Mouse (Mus musculus): ENCODE results near the gene Blnk. TPM values are rescaled to one million over a fixed set of nuclear protein-coding genes. Genes with fewer than 3 reads are reported as not detected.
A peak's percentile ranks its signal among the peaks of the same experiment; 100 is the strongest.

Gene Blnk
- polyA plus RNA-seq, 1 experiment from 2014 or later: 23.8 TPM

DNA sequence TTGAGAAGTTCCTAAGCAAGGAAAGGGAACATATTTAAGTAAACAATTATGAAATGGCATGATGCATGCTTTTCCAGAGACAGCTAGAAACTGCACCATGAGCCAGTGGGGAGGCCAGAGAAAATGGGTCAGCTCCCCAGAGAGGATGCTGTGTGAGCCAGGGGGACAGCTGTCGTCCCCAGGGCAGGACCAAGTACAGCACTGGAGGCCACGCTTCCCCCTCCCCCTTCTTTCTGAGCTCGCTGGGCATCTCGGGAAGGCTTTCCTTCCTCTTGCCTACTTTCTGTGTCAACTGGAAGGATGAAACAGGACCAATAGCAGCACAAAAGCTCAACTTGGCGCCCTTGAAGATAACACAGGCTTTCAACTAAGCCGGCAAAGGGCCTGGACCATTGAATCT lies 13.0 kb upstream of the Blnk start:
- H3K4me1 ChIP-seq (replicated peaks; ENCODE audit: control insufficient read depth, insufficient read depth, low read length): 0 out of 2 replicates have a peak, but pooled peaks cover 5% of the 10 kb centered on the region
- WGBS: 16% methylated on average over 6 of the region's 6 CpGs
- peak; percentile 58 for ATAC-seq

DNA sequence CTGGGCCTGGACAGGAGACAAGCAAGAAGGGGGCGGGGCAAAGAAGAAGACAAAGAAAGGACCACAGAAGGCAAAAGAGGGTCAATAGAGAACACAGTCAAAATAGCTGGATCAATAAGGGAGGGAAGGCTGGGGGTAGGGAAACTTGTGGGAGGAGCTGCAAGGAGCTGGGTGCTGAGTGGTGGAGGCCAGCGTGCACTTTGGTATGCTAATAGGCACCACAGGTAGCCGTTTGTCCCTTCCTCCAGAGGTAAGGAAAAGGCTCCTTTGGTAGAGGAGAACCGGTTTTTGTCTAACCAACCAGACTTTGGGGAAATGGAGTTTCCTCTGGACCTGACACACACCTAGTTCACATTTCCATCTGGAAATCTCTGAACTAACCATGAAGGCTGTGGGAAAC lies 12.3 kb upstream of the Blnk start:
- ATAC-seq: peak; percentile 41; the same call in 1 of the 2 replicates
- Histone ChIP-seq H3K27me3 (replicated peaks; ENCODE audit: control insufficient read depth, insufficient read depth, low read length) (no peaks in the 10 kb centered on the region), H3K4me3 (ENCODE audit: low read depth, low read length) (no peak overlapping the region), H3K4me1 (replicated peaks; ENCODE audit: control insufficient read depth, insufficient read depth, low read length) (0 out of 2 replicates have a peak, but pooled peaks cover 5% of the 10 kb centered on the region), H3K9ac (ENCODE audit: low read depth, low read length) (no peak overlapping the region), H3K27ac (ENCODE audit: low read depth, low read length) (peak overlapping the region; percentile 55; the same call in 1 of the 2 replicates), H3K36me3 (ENCODE audit: control insufficient read depth, insufficient read depth) (no peaks in the 10 kb centered on the region), H3K4me2 (replicated peaks; ENCODE audit: low read depth) (no peak overlapping the region), H3K9me3 (ENCODE audit: control insufficient read depth) (no peaks in the 10 kb centered on the region)
- 36% methylated on average over 4 of the region's 4 CpGs for WGBS
- no peak for TF ChIP-seq CTCF (IDR thresholded peaks at IDR 0.05; ENCODE audit: low read depth)

More for the DNA sequence above, 13.0 kb upstream of the Blnk start:
- H3K36me3 ChIP-seq (ENCODE audit: control insufficient read depth, insufficient read depth): no peaks in the 10 kb centered on the region
- H3K9me3 ChIP-seq (ENCODE audit: control insufficient read depth): no peaks in the 10 kb centered on the region
- H3K27me3 ChIP-seq (replicated peaks; ENCODE audit: control insufficient read depth, insufficient read depth, low read length): no peaks in the 10 kb centered on the region
- peak overlapping the region; percentile 48 for H3K4me2 ChIP-seq (replicated peaks; ENCODE audit: low read depth)
- peak overlapping the region; percentile 55; the same call in 1 of the 2 replicates for H3K27ac ChIP-seq (ENCODE audit: low read depth, low read length)
- H3K9ac ChIP-seq (ENCODE audit: low read depth, low read length): no peak overlapping the region
- no peak for TF ChIP-seq CTCF (IDR thresholded peaks at IDR 0.05; ENCODE audit: low read depth)
- H3K4me3 ChIP-seq (ENCODE audit: low read depth, low read length): no peak overlapping the region

DNA sequence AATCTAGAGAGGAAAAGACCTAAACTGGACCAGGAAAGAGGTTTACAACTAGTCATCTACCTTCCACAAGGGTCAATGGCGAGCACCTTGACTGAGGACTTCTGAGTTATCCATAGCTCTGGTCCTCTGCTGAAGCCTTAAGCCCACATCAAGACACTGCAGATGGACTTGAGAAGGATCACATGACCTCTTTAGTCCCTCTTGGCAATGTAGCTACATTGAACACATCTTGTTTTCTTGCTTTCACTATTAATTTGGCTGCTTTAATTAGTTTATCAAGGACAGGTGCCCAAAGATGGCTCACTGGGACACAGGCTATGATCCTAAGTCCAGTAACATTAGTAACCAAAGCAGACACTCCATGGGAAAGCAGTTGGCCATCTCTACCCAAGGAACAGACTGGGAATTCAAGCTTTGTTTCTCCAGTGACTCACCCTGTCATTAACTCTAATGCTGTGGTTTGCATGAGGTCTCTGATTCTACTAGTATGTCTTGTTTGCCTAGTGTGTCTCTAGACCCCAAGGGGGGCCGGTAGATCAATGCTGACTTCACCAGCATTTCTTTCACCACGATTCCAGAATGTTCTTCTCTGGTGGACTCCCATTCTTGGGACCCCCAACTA lies 9.5 kb upstream of the Blnk start:
- Histone ChIP-seq H3K27me3 (replicated peaks; ENCODE audit: control insufficient read depth, insufficient read depth, low read length) (no peaks in the 10 kb centered on the region), H3K9ac (ENCODE audit: low read depth, low read length) (no peak overlapping the region), H3K9me3 (ENCODE audit: control insufficient read depth) (no peaks in the 10 kb centered on the region), H3K4me1 (replicated peaks; ENCODE audit: control insufficient read depth, insufficient read depth, low read length) (0 out of 2 replicates have a peak, but pooled peaks cover 5% of the 10 kb centered on the region), H3K36me3 (ENCODE audit: control insufficient read depth, insufficient read depth) (no peaks in the 10 kb centered on the region), H3K4me2 (replicated peaks; ENCODE audit: low read depth) (no peak overlapping the region), H3K27ac (ENCODE audit: low read depth, low read length) (no peak overlapping the region), H3K4me3 (ENCODE audit: low read depth, low read length) (no peak overlapping the region)
- no peak for TF ChIP-seq CTCF (IDR thresholded peaks at IDR 0.05; ENCODE audit: low read depth)
- 89% methylated on average over 3 of the region's 3 CpGs for WGBS
- no peak for ATAC-seq

DNA sequence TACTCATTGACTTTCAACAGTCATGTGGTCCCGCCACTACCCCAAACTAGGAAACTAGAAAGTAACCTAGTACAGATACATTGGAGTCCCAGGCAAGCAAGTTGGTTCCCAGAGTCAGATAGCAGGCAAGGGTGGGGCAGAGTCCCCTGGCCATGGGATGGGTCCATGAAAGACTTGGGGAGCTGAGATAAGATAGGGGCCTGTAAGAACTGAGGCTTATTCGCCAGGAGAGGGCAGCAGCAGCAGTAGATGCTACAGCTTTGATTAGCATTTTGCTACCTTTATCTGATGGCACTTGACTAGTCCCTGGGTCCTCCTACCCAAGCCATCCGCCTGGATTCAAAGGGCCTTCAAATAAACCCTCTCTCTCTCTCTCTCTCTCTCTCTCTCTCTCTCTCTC lies 5.2 kb upstream of the Blnk start:
- no peak for ATAC-seq
- 51% methylated on average over 3 of the region's 3 CpGs for WGBS
- Histone ChIP-seq H3K36me3 (ENCODE audit: control insufficient read depth, insufficient read depth) (no peaks in the 10 kb centered on the region), H3K4me2 (replicated peaks; ENCODE audit: low read depth) (no peak overlapping the region), H3K9me3 (ENCODE audit: control insufficient read depth) (no peaks in the 10 kb centered on the region), H3K27ac (ENCODE audit: low read depth, low read length) (no peak overlapping the region), H3K4me1 (replicated peaks; ENCODE audit: control insufficient read depth, insufficient read depth, low read length) (peaks cover 4% of the 10 kb centered on the region; the same call in 1 of the 2 replicates), H3K9ac (ENCODE audit: low read depth, low read length) (no peak overlapping the region), H3K27me3 (replicated peaks; ENCODE audit: control insufficient read depth, insufficient read depth, low read length) (no peaks in the 10 kb centered on the region), H3K4me3 (ENCODE audit: low read depth, low read length) (no peak overlapping the region)
- peak; percentile 68 for TF ChIP-seq CTCF (IDR thresholded peaks at IDR 0.05; ENCODE audit: low read depth)

DNA sequence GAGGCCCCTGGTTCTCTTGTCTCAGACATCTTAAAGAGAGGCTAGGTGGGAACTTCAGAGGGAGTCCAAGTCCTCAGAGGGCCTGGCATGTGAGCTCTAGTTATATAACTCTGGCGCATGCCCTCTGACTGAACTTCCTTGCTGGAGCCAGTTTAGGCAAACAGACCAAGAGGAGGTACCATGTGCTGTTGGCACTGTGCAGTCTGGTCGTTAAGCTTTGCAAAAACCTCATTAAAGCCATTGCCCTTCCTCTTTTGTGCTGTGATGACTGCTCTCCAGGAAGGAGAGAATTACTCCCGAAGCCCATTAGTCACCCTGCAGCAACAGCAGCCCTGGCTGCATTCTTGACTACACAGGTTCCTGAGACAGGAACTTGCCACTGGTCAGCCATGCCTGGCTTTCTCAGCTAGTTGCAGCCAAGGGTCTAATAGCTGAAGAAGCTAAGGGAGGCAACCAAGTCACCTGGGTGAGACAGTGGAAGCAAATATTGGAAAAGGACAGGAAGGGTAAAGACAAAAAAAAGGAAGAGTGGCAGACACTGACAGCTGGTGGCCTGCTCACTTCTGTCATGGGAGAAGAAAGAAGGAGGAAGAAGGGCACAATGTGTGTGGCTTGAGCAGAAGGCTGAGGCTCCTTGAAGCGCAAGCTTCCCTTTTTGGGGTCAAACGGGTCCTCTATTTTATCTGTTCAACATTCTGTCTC lies 4.3 kb upstream of the Blnk start:
- no peaks in the 10 kb centered on the region for H3K36me3 ChIP-seq (ENCODE audit: control insufficient read depth, insufficient read depth)
- no peak for ATAC-seq
- no peaks in the 10 kb centered on the region for H3K9me3 ChIP-seq (ENCODE audit: control insufficient read depth)
- no peak for TF ChIP-seq CTCF (IDR thresholded peaks at IDR 0.05; ENCODE audit: low read depth)
- H3K4me2 ChIP-seq (replicated peaks; ENCODE audit: low read depth): no peak overlapping the region
- no peak overlapping the region for H3K4me3 ChIP-seq (ENCODE audit: low read depth, low read length)
- no peak overlapping the region for H3K27ac ChIP-seq (ENCODE audit: low read depth, low read length)
- WGBS: 51% methylated on average over 5 of the region's 5 CpGs
- no peaks in the 10 kb centered on the region for H3K27me3 ChIP-seq (replicated peaks; ENCODE audit: control insufficient read depth, insufficient read depth, low read length)
- H3K9ac ChIP-seq (ENCODE audit: low read depth, low read length): no peak overlapping the region
- peaks cover 4% of the 10 kb centered on the region; the same call in 1 of the 2 replicates for H3K4me1 ChIP-seq (replicated peaks; ENCODE audit: control insufficient read depth, insufficient read depth, low read length)

DNA sequence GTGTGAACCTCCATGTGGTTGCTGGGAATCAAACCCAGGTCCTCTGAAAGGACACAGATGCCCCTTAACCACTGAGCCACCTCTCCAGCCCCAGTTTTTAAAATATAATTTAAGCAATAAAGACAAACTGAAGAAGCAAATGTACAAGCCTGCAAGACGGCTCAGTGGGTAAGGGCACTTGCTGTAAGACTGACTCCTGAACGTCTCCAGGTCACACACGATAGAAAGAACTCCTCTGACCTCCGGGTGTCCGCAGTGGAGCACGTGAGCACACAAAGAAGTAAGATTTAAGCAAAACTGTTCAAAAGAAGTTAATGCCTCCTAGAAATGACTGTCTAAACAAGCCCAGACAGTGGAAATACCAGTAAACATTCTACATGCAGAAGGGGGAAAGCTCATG lies 2.4 kb upstream of the Blnk start:
- Histone ChIP-seq H3K27me3 (replicated peaks; ENCODE audit: control insufficient read depth, insufficient read depth, low read length) (no peaks in the 10 kb centered on the region), H3K4me3 (ENCODE audit: low read depth, low read length) (no peak overlapping the region), H3K4me1 (replicated peaks; ENCODE audit: control insufficient read depth, insufficient read depth, low read length) (peaks cover 4% of the 10 kb centered on the region; the same call in 1 of the 2 replicates), H3K9me3 (ENCODE audit: control insufficient read depth) (no peaks in the 10 kb centered on the region), H3K9ac (ENCODE audit: low read depth, low read length) (no peak overlapping the region), H3K27ac (ENCODE audit: low read depth, low read length) (no peak overlapping the region), H3K4me2 (replicated peaks; ENCODE audit: low read depth) (no peak overlapping the region), H3K36me3 (ENCODE audit: control insufficient read depth, insufficient read depth) (no peaks in the 10 kb centered on the region)
- no peak for ATAC-seq
- no peak for TF ChIP-seq CTCF (IDR thresholded peaks at IDR 0.05; ENCODE audit: low read depth)
- WGBS: 88% methylated on average over 6 of the region's 6 CpGs

All from intestine, postnatal 0 days (tissue).